Mouse (Mus musculus): ENCODE results near the gene Pax7. TPM values are rescaled to one million over a fixed set of nuclear protein-coding genes. Genes with fewer than 3 reads are reported as not detected.
A peak's percentile ranks its signal among the peaks of the same experiment; 100 is the strongest.

Gene Pax7
- total and polyA plus RNA-seq, 3 experiments, result not detected

DNA sequence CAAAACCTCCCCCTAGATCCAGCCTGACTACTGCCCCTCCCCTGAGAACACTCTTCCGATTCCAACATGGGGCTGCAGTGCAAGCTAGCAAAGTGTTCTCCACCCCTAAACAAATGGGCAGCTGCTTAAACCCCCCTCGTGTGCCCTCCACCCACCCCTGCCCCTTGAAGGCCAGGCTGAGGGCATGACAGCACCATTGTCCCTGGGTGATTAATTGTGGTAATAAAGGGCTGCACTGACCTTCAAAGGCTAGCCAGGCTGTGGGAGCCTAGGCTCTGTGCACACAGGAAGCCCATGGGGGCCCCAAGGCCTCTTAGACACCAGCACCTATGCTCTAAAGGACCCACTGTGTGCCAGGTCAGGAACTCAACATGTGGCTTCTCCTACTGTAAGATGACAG, 29.3 kb downstream of the Pax7 start:
- dilution Hi-C loops (cut with MboI; ENCODE audit: extremely low pct_ligation_motif_present, extremely low pct_unique_long_range_greater_than_20kb, low sequenced_read_pairs), result no loop called here
- Histone ChIP-seq H3K4me3 (replicated peaks in 1 of 3; ENCODE audit: low read depth in 2 of 3, low read length in 2 of 3, poor library complexity in 1 of 3) (no peak overlapping the region), H3K4me2 (ENCODE audit: insufficient read depth, low read depth, poor library complexity, severe bottlenecking) (no peak overlapping the region), H3K9ac (ENCODE audit: insufficient read depth, low read depth) (no peak overlapping the region), H3K27me3 (replicated peaks) (peaks cover 53% of the 10 kb centered on the region), H3K27ac (ENCODE audit: insufficient read depth, low read depth) (no peak overlapping the region), H3K79me2 (replicated peaks; ENCODE audit: control insufficient read depth, extremely low read depth, insufficient read depth, poor library complexity, severe bottlenecking) (no peaks in the 10 kb centered on the region), H3K9me3 (replicated peaks; ENCODE audit: low read length) (no peaks in the 10 kb centered on the region), H3K4me1 (ENCODE audit: control insufficient read depth in 1 of 2, insufficient read depth in 2 of 2) (no peaks in the 10 kb centered on the region), H3K36me3 (replicated peaks in 1 of 2; ENCODE audit: control insufficient read depth in 1 of 2, insufficient read depth in 1 of 2, low read length in 1 of 2) (no peaks in the 10 kb centered on the region)
- TF ChIP-seq HCFC1 (IDR thresholded peaks at IDR 0.05; ENCODE audit: low read depth, low read length), result no peak
- no peak for TF ChIP-seq MAX (IDR thresholded peaks at IDR 0.05; ENCODE audit: low read length)
- no peak for TF ChIP-seq MYC (IDR thresholded peaks at IDR 0.05; ENCODE audit: low read depth, low read length)
- TF ChIP-seq CHD1 (IDR thresholded peaks at IDR 0.05; ENCODE audit: low read depth, low read length), result no peak
- TF ChIP-seq RCOR1 (conservative IDR thresholded peaks at IDR 0.05; ENCODE audit: low read depth, low read length), result no peak
- no peak for TF ChIP-seq NRF1 (IDR thresholded peaks at IDR 0.05; ENCODE audit: low read depth, low read length)
- no peak for TF ChIP-seq JUND (conservative IDR thresholded peaks at IDR 0.05; ENCODE audit: low read depth, low read length)
- TF ChIP-seq TCF12 (IDR thresholded peaks at IDR 0.05; ENCODE audit: low read depth, low read length), result no peak
- TF ChIP-seq BHLHE40 (IDR thresholded peaks at IDR 0.05; ENCODE audit: low read depth, low read length), result no peak
- no peak for TF ChIP-seq POLR2AphosphoS2 (IDR thresholded peaks at IDR 0.05; ENCODE audit: low read depth, low read length)
- in situ Hi-C loops (cut with MboI; ENCODE audit: low pct_ligation_motif_present, low pct_unique_long_range_greater_than_20kb, low sequenced_read_pairs), result no loop called here
- no peak for DNase-seq (ENCODE audit: extremely low read depth)

GRCm38 (mm10) chr4:139799436-139800100, 33.8 kb downstream of the Pax7 start:
- TF ChIP-seq CTCF (conservative IDR thresholded peaks at IDR 0.05 in 1 of 2, IDR thresholded peaks at IDR 0.05 in 1 of 2; ENCODE audit: low read depth in 2 of 2, low read length in 2 of 2) (0 out of 4 replicates have a peak, but pooled peaks of 1 of the 2 experiments have one; percentile 20), ELF1 (IDR thresholded peaks at IDR 0.05; ENCODE audit: low read depth, low read length) (no peak), SMC3 (IDR thresholded peaks at IDR 0.05; ENCODE audit: low read depth, low read length) (no peak)
- Histone ChIP-seq H3K36me3 (replicated peaks in 1 of 2; ENCODE audit: control insufficient read depth in 1 of 2, insufficient read depth in 1 of 2, low read length in 1 of 2) (no peaks in the 10 kb centered on the region), H3K27ac (ENCODE audit: insufficient read depth, low read depth) (no peak overlapping the region), H3K4me2 (ENCODE audit: insufficient read depth, low read depth, poor library complexity, severe bottlenecking) (no peak overlapping the region), H3K4me1 (ENCODE audit: control insufficient read depth in 1 of 2, insufficient read depth in 2 of 2) (no peaks in the 10 kb centered on the region), H3K4me3 (replicated peaks in 1 of 3; ENCODE audit: low read depth in 2 of 3, low read length in 2 of 3, poor library complexity in 1 of 3) (no peak overlapping the region), H3K27me3 (replicated peaks) (peaks cover 56% of the 10 kb centered on the region), H3K9me3 (replicated peaks; ENCODE audit: low read length) (no peaks in the 10 kb centered on the region), H3K9ac (ENCODE audit: insufficient read depth, low read depth) (no peak overlapping the region), H3K79me2 (replicated peaks; ENCODE audit: control insufficient read depth, extremely low read depth, insufficient read depth, poor library complexity, severe bottlenecking) (no peaks in the 10 kb centered on the region)
- dilution Hi-C loops (cut with MboI; ENCODE audit: extremely low pct_ligation_motif_present, extremely low pct_unique_long_range_greater_than_20kb, low sequenced_read_pairs) (no loop called here), in situ Hi-C loops (cut with MboI; ENCODE audit: low pct_ligation_motif_present, low pct_unique_long_range_greater_than_20kb, low sequenced_read_pairs) (no loop called here)
- DNase-seq (ENCODE audit: extremely low read depth), result no peak

- Histone ChIP-seq H3K4me3 (replicated peaks in 1 of 3; ENCODE audit: low read depth in 2 of 3, low read length in 2 of 3, poor library complexity in 1 of 3) (no peak overlapping the region), H3K4me1 (ENCODE audit: control insufficient read depth in 1 of 2, insufficient read depth in 2 of 2) (no peaks in the 10 kb centered on the region), H3K9me3 (replicated peaks; ENCODE audit: low read length) (no peaks in the 10 kb centered on the region), H3K9ac (ENCODE audit: insufficient read depth, low read depth) (no peak overlapping the region), H3K27me3 (replicated peaks) (peaks cover 64% of the 10 kb centered on the region), H3K36me3 (replicated peaks in 1 of 2; ENCODE audit: control insufficient read depth in 1 of 2, insufficient read depth in 1 of 2, low read length in 1 of 2) (no peaks in the 10 kb centered on the region), H3K79me2 (replicated peaks; ENCODE audit: control insufficient read depth, extremely low read depth, insufficient read depth, poor library complexity, severe bottlenecking) (no peaks in the 10 kb centered on the region), H3K27ac (ENCODE audit: insufficient read depth, low read depth) (no peak overlapping the region), H3K4me2 (ENCODE audit: insufficient read depth, low read depth, poor library complexity, severe bottlenecking) (no peak overlapping the region)
- in situ Hi-C loops (cut with MboI; ENCODE audit: low pct_ligation_motif_present, low pct_unique_long_range_greater_than_20kb, low sequenced_read_pairs) (no loop called here), dilution Hi-C loops (cut with MboI; ENCODE audit: extremely low pct_ligation_motif_present, extremely low pct_unique_long_range_greater_than_20kb, low sequenced_read_pairs) (no loop called here)
- DNase-seq (ENCODE audit: extremely low read depth), result no peak
- no peak for TF ChIP-seq MAX (IDR thresholded peaks at IDR 0.05; ENCODE audit: low read length)
- no peak for TF ChIP-seq MXI1 (IDR thresholded peaks at IDR 0.05; ENCODE audit: low read depth, low read length)
- no peak for TF ChIP-seq ELF1 (IDR thresholded peaks at IDR 0.05; ENCODE audit: low read depth, low read length)
- TF ChIP-seq IRF4 (IDR thresholded peaks at IDR 0.05; ENCODE audit: low read depth, low read length), result no peak
- no peak for TF ChIP-seq SMC3 (IDR thresholded peaks at IDR 0.05; ENCODE audit: low read depth, low read length)
- TF ChIP-seq TCF12 (IDR thresholded peaks at IDR 0.05; ENCODE audit: low read depth, low read length), result no peak
- no peak for TF ChIP-seq EP300 (IDR thresholded peaks at IDR 0.05; ENCODE audit: low read length)
- no peak for TF ChIP-seq KAT2A (IDR thresholded peaks at IDR 0.05; ENCODE audit: insufficient replicate concordance, low read length)
- no peak for TF ChIP-seq SIN3A (IDR thresholded peaks at IDR 0.05; ENCODE audit: low read length)
- no peak for TF ChIP-seq POLR2AphosphoS2 (IDR thresholded peaks at IDR 0.05; ENCODE audit: low read depth, low read length)
- no peak for TF ChIP-seq MAZ (IDR thresholded peaks at IDR 0.05; ENCODE audit: low read depth, low read length)
- no peak for TF ChIP-seq CHD2 (IDR thresholded peaks at IDR 0.05; ENCODE audit: low read length)
- no peak for TF ChIP-seq RAD21 (IDR thresholded peaks at IDR 0.05; ENCODE audit: low read depth, low read length)
- TF ChIP-seq ETS1 (conservative IDR thresholded peaks at IDR 0.05; ENCODE audit: low read depth, low read length), result no peak
- no peak for TF ChIP-seq POLR2A (IDR thresholded peaks at IDR 0.05; ENCODE audit: low read depth, low read length)
- TF ChIP-seq UBTF (IDR thresholded peaks at IDR 0.05; ENCODE audit: low read depth, low read length), result no peak
- TF ChIP-seq JUN (IDR thresholded peaks at IDR 0.05; ENCODE audit: insufficient read depth, low read depth, low read length), result no peak
- TF ChIP-seq NELFE (IDR thresholded peaks at IDR 0.05; ENCODE audit: low read depth, low read length), result no peak
These were observed 36.0 kb downstream of the Pax7 start for GRCm38 (mm10) chr4:139797344-139797743.

Measured in CH12.LX (cell line).